9 mouse cellular contexts compared by ENCODE assay signal in the genomic region with DNA sequence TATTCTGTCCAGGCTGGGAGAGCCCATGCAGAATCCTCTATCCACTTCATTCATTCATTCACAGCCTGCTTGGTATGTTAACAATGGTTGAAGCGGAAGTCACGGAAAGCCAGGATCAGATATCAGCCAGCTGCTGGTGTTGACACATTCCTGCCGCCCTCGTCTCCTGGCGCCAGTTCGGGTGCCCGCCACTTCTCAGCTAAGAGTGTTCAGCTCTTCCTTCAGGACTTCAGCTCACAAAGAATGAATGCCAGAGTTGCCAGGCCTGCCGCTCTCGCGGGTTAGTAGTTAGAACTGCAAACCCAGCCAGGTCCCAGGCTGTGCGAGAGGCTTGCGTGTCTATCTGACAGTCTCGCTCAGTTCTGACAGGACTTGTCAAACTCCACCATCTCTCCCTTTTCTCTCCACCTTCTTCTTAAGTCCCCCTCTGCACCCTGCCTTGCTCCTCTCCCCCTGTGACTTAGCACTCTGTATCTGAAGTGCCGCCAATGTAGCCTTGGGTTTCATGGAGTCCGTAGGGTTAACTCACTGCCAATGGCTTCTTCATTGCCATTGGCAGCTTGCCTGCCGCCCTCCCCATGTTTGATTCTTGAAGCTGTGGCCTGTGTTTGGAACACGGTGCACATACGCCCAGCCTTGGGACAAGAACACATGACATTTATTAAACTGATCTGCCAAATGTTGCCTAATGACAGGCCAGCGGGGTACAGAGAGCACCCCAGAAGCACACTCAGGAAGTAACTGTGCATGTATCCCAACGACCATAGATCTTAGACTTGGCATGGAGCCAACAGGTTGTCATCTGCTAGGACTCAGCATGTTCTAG. TPM values are rescaled to one million over a fixed set of nuclear protein-coding genes. Genes with fewer than 3 reads are reported as not detected.
DNase-seq lines count a peak whose midpoint lies in the region; ATAC-seq and TF ChIP-seq lines count a peak whose summit lies in the region.
"Had no signal": no experiment of that assay in that cellular context is flagged by ENCODE, and none has a peak within 500 bp of the region (broad histone marks: within the 10 kb centered on the region; RNA-seq: fewer than 3 reads in every experiment).

No protein-coding gene starts in this region.

- H3K4me1 ChIP-seq in hindbrain, embryonic 10.5 days (replicated peaks): peaks cover 35% of the 10 kb centered on the region
- no peaks in the 10 kb centered on the region for H3K4me1 ChIP-seq in hindbrain, embryonic 11.5 days (replicated peaks; ENCODE audit: control insufficient read depth, insufficient read depth, low read length)
- peaks cover 33% of the 10 kb centered on the region for H3K4me1 ChIP-seq in heart, postnatal 0 days (ENCODE audit: control insufficient read depth, insufficient read depth)

- no peak for ATAC-seq in hindbrain, embryonic 11.5 days (ENCODE audit: low FRiP score)
- ATAC-seq in heart, postnatal 0 days (ENCODE audit: insufficient read depth, low read depth): peak; percentile 58
- ATAC-seq: Patski had no signal

- TF ChIP-seq EP300 in heart, postnatal 0 days (IDR thresholded peaks at IDR 0.05; ENCODE audit: low read depth): no peak

- no peak overlapping the region for H3K9ac ChIP-seq in hindbrain, embryonic 11.5 days (ENCODE audit: low read depth, low read length)
- H3K9ac ChIP-seq in heart, postnatal 0 days (replicated peaks; ENCODE audit: low read depth, low read length): no peak overlapping the region

- no peaks in the 10 kb centered on the region for H3K9me3 ChIP-seq in hindbrain, embryonic 10.5 days
- H3K9me3 ChIP-seq in hindbrain, embryonic 11.5 days (ENCODE audit: control insufficient read depth, low read length): no peaks in the 10 kb centered on the region
- H3K9me3 ChIP-seq in heart, postnatal 0 days (replicated peaks; ENCODE audit: control insufficient read depth, low read length): no peaks in the 10 kb centered on the region

- peak; percentile 45 for DNase-seq in hindbrain, embryonic 10.5 days (ENCODE audit: low spot score)
- DNase-seq in hindbrain, embryonic 11.5 days (ENCODE audit: low spot score): no peak
- DNase-seq in brain, embryonic 14.5 days (ENCODE audit: low read depth): peak; percentile 81
- DNase-seq in heart, postnatal 0 days (ENCODE audit: low spot score): peak; percentile 62
- DNase-seq in kidney, postnatal 36 days: peak; percentile 48 to 60
- DNase-seq in skeletal muscle tissue, adult 2 months (ENCODE audit: low read depth, low spot score): peak; percentile 59
- DNase-seq in layer of hippocampus, postnatal 25 days (ENCODE audit: extremely low spot score in 1 of 2, low spot score in 1 of 2): no peak
- DNase-seq in spleen, adult 12 weeks (ENCODE audit: low spot score): no peak

- no peak overlapping the region for H3K4me3 ChIP-seq in hindbrain, embryonic 10.5 days
- H3K4me3 ChIP-seq in hindbrain, embryonic 11.5 days (ENCODE audit: low read depth, low read length): no peak overlapping the region
- peak overlapping the region; percentile 8; the same call in 1 of the 2 replicates for H3K4me3 ChIP-seq in heart, postnatal 0 days (ENCODE audit: low read depth, low read length)

- H3K36me3 ChIP-seq in hindbrain, embryonic 10.5 days: peaks cover 13% of the 10 kb centered on the region
- no peaks in the 10 kb centered on the region for H3K36me3 ChIP-seq in hindbrain, embryonic 11.5 days (ENCODE audit: control insufficient read depth, insufficient read depth, low read length)
- no peaks in the 10 kb centered on the region for H3K36me3 ChIP-seq in heart, postnatal 0 days (replicated peaks; ENCODE audit: control insufficient read depth, insufficient read depth, low read length)

- H3K27ac ChIP-seq in hindbrain, embryonic 10.5 days: no peak overlapping the region; the same call in 1 of the 2 replicates
- H3K27ac ChIP-seq in hindbrain, embryonic 11.5 days (ENCODE audit: low read depth, low read length): no peak overlapping the region
- H3K27ac ChIP-seq in heart, postnatal 0 days (ENCODE audit: low read depth): peak overlapping the region; percentile 66

- TF ChIP-seq POLR2A in brain, embryonic 14.5 days (IDR thresholded peaks at IDR 0.05; ENCODE audit: borderline replicate concordance, extremely low read depth, insufficient read depth, insufficient read length, poor library complexity, severe bottlenecking): no peak

- no peaks in the 10 kb centered on the region for H3K27me3 ChIP-seq in hindbrain, embryonic 10.5 days (ENCODE audit: insufficient read depth, poor library complexity, severe bottlenecking)
- H3K27me3 ChIP-seq in hindbrain, embryonic 11.5 days (ENCODE audit: control insufficient read depth, insufficient read depth, low read length): no peaks in the 10 kb centered on the region
- no peaks in the 10 kb centered on the region for H3K27me3 ChIP-seq in heart, postnatal 0 days (ENCODE audit: control insufficient read depth, insufficient read depth, low read length)
- H3K27me3 ChIP-seq: Patski had no signal

- H3K4me2 ChIP-seq in hindbrain, embryonic 11.5 days (replicated peaks; ENCODE audit: low read depth, low read length): no peak overlapping the region
- peak overlapping the region; percentile 42 for H3K4me2 ChIP-seq in heart, postnatal 0 days (ENCODE audit: low read depth, low read length)

- WGBS in hindbrain, embryonic 10.5 days: 69% methylated on average over 20 of the region's 20 CpGs
- WGBS in hindbrain, embryonic 11.5 days: 71% methylated on average over 20 of the region's 20 CpGs
- WGBS in heart, postnatal 0 days: 7% methylated on average over 20 of the region's 20 CpGs

- no peak for TF ChIP-seq CTCF in brain, embryonic 14.5 days (IDR thresholded peaks at IDR 0.05; ENCODE audit: borderline replicate concordance, extremely low read depth, insufficient read depth, insufficient read length)
- peak; percentile 23; the same call in 1 of the 2 replicates for TF ChIP-seq CTCF in heart, postnatal 0 days (IDR thresholded peaks at IDR 0.05; ENCODE audit: low read depth)

RNA-seq across cellular contexts. Expression of gene Tcf7l1, which starts 48.2 kb away (rescaled TPM):
- polyA plus RNA-seq in hindbrain, embryonic 10.5 days (2016; fragmentation: Nextera tagmentation; extraction: Ambion mirVana): 23.7 and 25.1 TPM in 2 replicates
- polyA plus RNA-seq in hindbrain, embryonic 11.5 days (2014; fragmentation: Nextera tagmentation; extraction: Ambion mirVana): 15.2 and 17.0 TPM in 2 replicates
- polyA plus RNA-seq in brain, embryonic 14.5 days (2012; rRNA removed): 13.1 and 14.5 TPM in 2 replicates
- 1.3 and 8.8 TPM in 2 replicates for total RNA-seq in heart, postnatal 0 days (2014; rRNA removed; ENCODE audit: low replicate concordance)
- polyA plus RNA-seq in heart, postnatal 0 days (2015; fragmentation: Nextera tagmentation; extraction: Ambion mirVana): 9.0 and 9.2 TPM in 2 replicates
- 1 to 10 TPM; 3.3 to 4.6 TPM for total RNA-seq in layer of hippocampus, postnatal 25 days (2021)

Comparison
In these comparisons a context has a peak if more than half of its experiments do, and no peak if none do; other contexts are left out.
1. DNase-seq: peak in hindbrain, embryonic 10.5 days (single experiment), brain, embryonic 14.5 days (single experiment), heart, postnatal 0 days (single experiment), kidney, postnatal 36 days (2 of 2) and skeletal muscle tissue, adult 2 months (single experiment); none in hindbrain, embryonic 11.5 days (single experiment), layer of hippocampus, postnatal 25 days (0 of 2) and spleen, adult 12 weeks (single experiment).